Mouse (Mus musculus) WW6 (cell line): ENCODE measurements around the gene Rnf148.

Experiments used
- DNase-seq: peaks from one replicate; pipeline ENCODE4 v3.0.0-alpha.2; 2013; ENCODE audit warnings: low read depth, low spot score

Rnf148 gene

DNA sequence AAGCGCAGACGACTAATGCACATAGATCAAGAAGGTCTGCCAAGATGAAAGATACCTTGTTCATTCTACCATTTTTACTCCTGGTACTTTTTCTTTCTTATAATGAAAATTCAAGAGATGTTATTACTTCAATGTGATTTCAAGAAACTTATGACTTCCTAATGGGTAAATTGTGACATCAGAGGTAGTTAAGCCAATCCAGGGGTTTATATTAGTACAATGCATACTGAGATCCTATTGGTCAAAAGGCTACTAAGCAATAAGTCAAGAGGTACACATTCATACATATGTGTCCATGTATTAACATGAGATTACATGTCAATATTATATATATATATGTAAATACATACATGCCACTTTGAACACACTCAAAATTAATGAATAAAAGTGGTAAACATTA, at the start of gene Rnf148:
Gene Rnf148 (minus strand): TSS at position 101 of the 400 bp plus-strand sequence.
- no peak for DNase-seq

DNA sequence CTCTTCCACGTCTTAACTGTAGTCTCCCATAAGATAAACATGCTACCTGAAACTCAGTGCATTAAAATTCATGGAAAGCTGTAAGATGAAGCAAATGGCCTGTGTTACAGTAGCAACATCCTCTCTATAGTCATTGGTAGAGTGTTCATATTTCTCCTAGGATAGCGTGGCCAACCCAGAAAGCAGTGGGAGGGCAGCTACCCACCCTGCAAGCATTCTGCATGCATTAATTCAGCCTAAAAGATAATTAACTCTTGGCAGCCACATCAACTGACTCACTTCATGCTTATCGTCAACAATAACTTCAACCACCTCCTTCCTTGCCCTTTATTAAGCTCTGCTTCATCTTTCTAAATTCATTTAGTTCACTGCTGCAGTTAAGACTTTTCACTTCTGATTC, 45.9 kb upstream of the Rnf148 start:
- DNase-seq: no peak

- DNase-seq: no peak
Measured at GRCm38 (mm10) chr6:23678172-23678571, 23.2 kb upstream of the Rnf148 start.

DNA sequence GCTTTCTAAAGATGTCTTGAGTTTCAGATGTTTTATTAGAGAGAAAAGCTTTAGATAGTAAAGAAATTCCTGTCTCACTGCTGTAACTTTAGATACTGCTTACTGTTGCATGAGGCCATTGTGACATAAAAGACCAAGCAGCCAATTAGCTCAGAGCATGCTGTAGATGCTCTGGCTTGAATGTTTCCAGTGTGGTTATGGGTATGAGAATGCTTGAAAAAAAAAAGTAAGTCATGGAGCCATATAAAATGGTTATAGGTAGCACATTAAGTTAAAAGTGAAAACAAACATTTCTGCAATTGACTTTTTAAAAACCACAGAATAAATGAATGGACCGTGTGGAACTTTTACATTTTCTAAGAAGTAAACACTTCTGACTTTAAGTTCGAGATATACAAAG, 4.7 kb downstream of the Rnf148 start, which contains the start of gene Rnf133:
Gene Rnf133 (minus strand): TSS at position 101 of the 400 bp plus-strand sequence.
- DNase-seq: no peak

DNA sequence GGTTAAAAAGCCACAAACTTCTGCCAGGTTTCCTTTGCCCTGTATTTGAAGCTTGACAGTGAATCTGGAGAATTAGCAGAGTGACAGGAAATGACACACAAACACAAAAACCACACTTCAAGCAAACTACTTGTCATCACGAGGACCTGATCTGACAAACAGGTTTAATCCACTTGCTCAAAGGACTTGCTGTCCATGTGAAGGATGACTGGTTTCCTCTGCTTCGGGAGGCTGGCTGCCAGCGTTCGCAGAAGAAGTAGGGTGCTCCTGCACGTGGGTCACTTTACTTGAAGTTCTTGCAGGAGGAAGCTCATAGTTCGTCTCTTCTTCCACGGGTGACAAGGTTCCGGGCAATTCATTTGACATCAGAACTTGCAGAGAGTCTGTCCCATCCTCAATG, 6.2 kb downstream of the Rnf148 start:
- DNase-seq: no peak

DNA sequence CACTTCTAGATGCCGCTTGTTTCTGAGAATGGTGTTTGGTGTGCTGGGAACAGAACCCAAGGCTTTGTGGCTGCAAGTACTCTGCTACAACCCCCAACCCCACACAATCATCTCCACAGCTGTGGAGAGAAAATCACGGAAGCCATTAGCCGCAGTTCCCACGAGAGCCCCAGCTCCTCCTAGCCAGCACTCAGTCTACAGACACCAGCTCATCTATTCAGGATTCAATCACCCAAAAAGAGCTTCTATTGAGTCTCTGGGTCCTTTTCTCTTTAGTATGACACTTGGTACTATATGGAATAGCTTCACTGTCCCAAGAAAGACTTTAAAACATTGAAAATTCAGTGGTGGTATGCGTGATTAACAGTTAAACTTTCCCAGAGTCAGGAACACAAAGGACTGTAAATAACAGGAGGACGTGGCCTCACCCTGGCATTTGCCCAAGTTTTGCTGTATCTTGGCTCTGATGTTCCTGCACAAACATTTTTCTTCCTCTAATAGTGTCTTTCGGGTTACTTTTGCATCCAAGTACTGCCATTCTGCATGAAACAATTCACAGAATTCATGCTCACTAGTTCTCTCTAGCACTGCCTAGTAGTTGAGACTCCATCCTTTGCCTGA, 7.2 kb downstream of the Rnf148 start:
- DNase-seq: no peak

DNA sequence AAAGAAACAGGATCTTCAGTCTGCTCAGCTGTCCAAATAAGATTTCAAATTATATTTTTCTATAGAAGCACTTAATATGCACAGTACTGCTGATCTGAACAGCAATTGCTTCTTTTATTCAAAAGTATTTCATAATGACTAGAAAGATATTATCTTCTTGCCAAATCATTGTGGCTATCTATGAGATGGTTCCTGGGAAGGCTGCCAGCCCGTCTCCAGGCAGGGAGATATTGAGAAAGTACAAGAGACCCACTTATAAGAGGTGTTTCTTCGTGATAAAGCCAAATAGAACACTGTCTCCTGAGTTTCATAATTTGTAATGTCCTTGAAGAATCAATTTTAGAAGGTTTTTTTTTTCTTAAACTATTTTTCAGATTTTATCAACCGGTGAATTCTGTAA, 17.9 kb downstream of the Rnf148 start:
- DNase-seq: no peak

- DNase-seq: no peak
Measured at GRCm38 (mm10) chr6:23635208-23635607, 19.7 kb downstream of the Rnf148 start.

DNA sequence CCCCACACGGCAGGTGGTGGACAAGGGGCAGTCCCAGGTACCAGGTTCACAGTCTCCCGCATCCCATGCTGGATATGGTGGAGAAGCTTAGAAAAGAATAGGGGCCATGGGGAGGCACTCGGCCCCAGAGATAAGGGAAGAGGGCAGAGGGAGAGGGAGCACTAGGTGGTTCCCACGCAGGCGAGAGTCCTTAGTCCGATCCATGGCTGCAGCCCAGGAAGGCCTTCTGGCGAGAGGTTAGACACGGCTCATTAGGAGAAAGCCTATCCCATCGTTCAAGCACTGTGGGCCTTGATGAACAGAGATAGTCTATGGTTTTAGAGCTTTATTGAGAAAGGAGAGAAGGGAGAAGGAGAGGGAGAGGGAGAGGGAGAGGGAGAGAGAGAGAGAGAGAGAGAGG, 20.9 kb downstream of the Rnf148 start:
- no peak for DNase-seq

GRCm38 (mm10) chr6:23630465-23630864, 24.5 kb downstream of the Rnf148 start:
- DNase-seq: no peak
